Mouse (Mus musculus) MEL (cell line): ENCODE data around the gene Ilf3.

Source experiments
- CTCF ChIP-seq, 3 experiments: IDR thresholded peaks in 2 of 3; conservative IDR thresholded peaks in 1 of 3; 2 replicates each; pipeline ENCODE4 v1.5.1; 2011 to 2012; ENCODE audit warnings: low read length in 3 of 3, low read depth in 2 of 3, mild to moderate bottlenecking in 2 of 3, improper control_type of control experiment in 1 of 3, inconsistent platforms in 1 of 3, mixed read lengths in 1 of 3, moderate library complexity in 1 of 3; ENCODE audit not compliant: control insufficient read depth in 1 of 3, insufficient read depth in 1 of 3, poor library complexity in 1 of 3, severe bottlenecking in 1 of 3
- EP300 ChIP-seq, 2 experiments: IDR thresholded peaks; 2 replicates each; pipeline ENCODE4 v1.6.1; 2011; ENCODE audit warnings: improper control_type of control experiment in 2 of 2, low read length in 2 of 2, low read depth in 1 of 2, mild to moderate bottlenecking in 1 of 2
- HCFC1 ChIP-seq: IDR thresholded peaks from 2 replicates; pipeline ENCODE4 v1.6.1; 2012; ENCODE audit warnings: low read depth, mild to moderate bottlenecking, inconsistent platforms, low read length, improper control_type of control experiment, moderate library complexity
- MEF2A ChIP-seq: IDR thresholded peaks from 2 replicates; pipeline ENCODE4 v1.6.1; 2014; ENCODE audit warnings: low read depth, mild to moderate bottlenecking, inconsistent platforms, low read length, improper control_type of control experiment; ENCODE audit not compliant: poor library complexity, insufficient replicate concordance, severe bottlenecking; ENCODE audit errors: extremely low read depth
- MXI1 ChIP-seq: IDR thresholded peaks from 2 replicates; pipeline ENCODE4 v1.6.1; 2011; ENCODE audit warnings: mild to moderate bottlenecking, low read depth, low read length, improper control_type of control experiment
- POLR2A ChIP-seq, 2 experiments: IDR thresholded peaks; 2 replicates each; pipeline ENCODE4 v1.6.1; 2011 to 2012; ENCODE audit warnings: low read length in 2 of 2, mild to moderate bottlenecking in 2 of 2, control low read depth in 1 of 2, improper control_type of control experiment in 1 of 2, low read depth in 1 of 2, moderate library complexity in 1 of 2; ENCODE audit not compliant: control insufficient read depth in 1 of 2, insufficient read depth in 1 of 2, poor library complexity in 1 of 2
- TAL1 ChIP-seq: IDR thresholded peaks from 2 replicates; pipeline ENCODE4 v1.6.1; 2012; ENCODE audit warnings: mild to moderate bottlenecking, inconsistent platforms, low read length, moderate library complexity, mixed read lengths
- TBP ChIP-seq: IDR thresholded peaks from 2 replicates; pipeline ENCODE4 v1.8.0; 2011; ENCODE audit warnings: low read depth, low read length, improper control_type of control experiment
- TCF12 ChIP-seq: IDR thresholded peaks from 2 replicates; pipeline ENCODE4 v1.6.1; 2014; ENCODE audit warnings: low read depth, mild to moderate bottlenecking, inconsistent platforms, low read length, improper control_type of control experiment, moderate library complexity
- ZMIZ1 ChIP-seq: IDR thresholded peaks from 2 replicates; pipeline ENCODE4 v1.6.1; 2012; ENCODE audit warnings: low read depth, mild to moderate bottlenecking, inconsistent platforms, low read length, improper control_type of control experiment, moderate library complexity

DNA sequence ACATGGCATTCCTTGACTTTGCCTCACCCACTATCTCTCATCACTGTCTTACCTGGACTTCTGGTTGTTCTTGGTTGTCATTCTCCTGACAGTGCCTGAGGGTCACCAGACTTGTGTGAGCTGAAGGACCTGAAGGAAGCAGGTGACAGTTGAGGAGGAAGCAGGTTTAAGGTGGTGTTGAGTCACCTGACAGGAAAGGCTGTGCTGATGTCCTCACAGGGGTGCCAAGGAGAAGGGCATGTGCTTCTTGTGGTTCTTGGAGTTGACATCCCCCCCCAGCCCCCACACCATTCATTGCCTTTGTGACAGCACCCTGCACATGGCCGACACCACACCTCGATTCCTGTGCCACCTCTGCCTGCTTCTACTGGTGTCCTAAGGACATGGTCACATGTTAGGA is 80.1 kb downstream of the Ilf3 start:
- TF ChIP-seq CTCF (IDR thresholded peaks at IDR 0.05 in 2 of 3, conservative IDR thresholded peaks at IDR 0.05 in 1 of 3; ENCODE audit: control insufficient read depth in 1 of 3, insufficient read depth in 1 of 3, low read depth in 2 of 3, low read length in 3 of 3, poor library complexity in 1 of 3, severe bottlenecking in 1 of 3) = no peak
- no peak for TF ChIP-seq ZMIZ1
- no peak for TF ChIP-seq HCFC1
- no peak for TF ChIP-seq EP300 (IDR thresholded peaks at IDR 0.05; ENCODE audit: low read depth in 1 of 2, low read length in 2 of 2)
- TF ChIP-seq TAL1 = no peak
- TF ChIP-seq TBP = no peak
- no peak for TF ChIP-seq MXI1
- no peak for TF ChIP-seq MEF2A
- TF ChIP-seq POLR2A (IDR thresholded peaks at IDR 0.05; ENCODE audit: control insufficient read depth in 1 of 2, insufficient read depth in 1 of 2, low read depth in 1 of 2, low read length in 2 of 2, poor library complexity in 1 of 2) = no peak
- TF ChIP-seq TCF12 = no peak
